Mouse (Mus musculus): ENCODE data around the gene Srm. TPM values are rescaled to one million over a fixed set of nuclear protein-coding genes. Genes with fewer than 3 reads are reported as not detected.
A peak's percentile ranks its signal among the peaks of the same experiment; 100 is the strongest.

Srm gene
- total and polyA plus RNA-seq, 3 experiments, result 136 to 640 (median 151) TPM

DNA sequence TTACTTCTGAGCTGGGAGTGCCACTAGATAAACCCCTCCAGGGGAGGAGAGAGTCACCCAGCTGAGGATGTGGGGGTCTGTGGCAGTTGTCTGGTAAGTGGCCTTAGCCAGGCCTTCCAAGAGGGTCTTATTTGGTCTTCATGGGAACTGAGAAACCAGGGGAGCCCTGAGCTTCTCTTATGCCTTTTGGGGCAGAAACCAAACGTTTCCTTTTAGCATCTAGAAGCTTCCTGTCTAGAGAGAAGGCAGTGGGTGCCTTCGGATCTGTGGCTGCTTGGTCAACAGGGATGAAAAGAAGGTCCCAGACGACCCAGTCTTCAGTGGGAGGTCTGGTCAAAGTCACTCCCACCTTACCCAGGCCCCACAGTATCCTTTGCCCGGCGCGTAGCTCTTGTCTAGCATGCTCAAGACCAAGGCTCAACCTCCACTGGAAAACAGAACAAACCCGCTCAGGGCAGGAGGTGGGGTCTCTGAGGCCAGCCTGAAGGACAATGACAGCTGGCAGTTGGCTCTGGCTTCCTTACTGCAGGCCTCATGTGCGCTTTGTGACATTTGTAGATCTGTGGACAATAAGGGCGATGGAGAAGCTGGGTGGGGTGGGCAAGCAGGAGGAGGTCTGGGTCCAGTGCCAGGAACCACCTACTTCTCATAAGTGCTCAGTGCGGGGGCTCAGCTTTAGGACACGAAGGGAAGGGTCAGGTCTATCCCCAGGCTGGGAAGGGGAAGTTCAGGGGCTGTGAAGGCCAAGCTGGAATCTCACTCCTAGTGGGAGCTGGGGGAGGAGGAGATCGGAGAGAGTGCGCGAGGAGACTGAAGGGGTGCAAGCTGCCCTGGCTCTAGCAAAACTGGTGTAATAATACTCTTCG is 52.2 kb downstream of the Srm start, which contains the start of gene Gm572:
TSS of gene Gm572 (plus strand) at position 27 of the 866 bp plus-strand sequence.
- dilution Hi-C loops (cut with MboI; ENCODE audit: extremely low pct_ligation_motif_present, extremely low pct_unique_long_range_greater_than_20kb, low sequenced_read_pairs) (no loop called here), in situ Hi-C loops (cut with MboI; ENCODE audit: low pct_ligation_motif_present, low pct_unique_long_range_greater_than_20kb, low sequenced_read_pairs) (no loop called here)
- no peak for DNase-seq (ENCODE audit: extremely low read depth)
- Histone ChIP-seq H3K79me2 (replicated peaks; ENCODE audit: control insufficient read depth, extremely low read depth, insufficient read depth, poor library complexity, severe bottlenecking) (no peaks in the 10 kb centered on the region), H3K4me3 (replicated peaks in 1 of 3; ENCODE audit: low read depth in 2 of 3, low read length in 2 of 3, poor library complexity in 1 of 3) (no peak within 1 kb of the TSS), H3K27ac (ENCODE audit: insufficient read depth, low read depth) (no peak within 1 kb of the TSS), H3K4me1 (ENCODE audit: control insufficient read depth in 1 of 2, insufficient read depth in 2 of 2) (peaks cover 2 to 11% of the 10 kb centered on the region in 2 experiments; a peak in 3 of 4 replicates), H3K9ac (ENCODE audit: insufficient read depth, low read depth) (no peak within 1 kb of the TSS), H3K9me3 (replicated peaks; ENCODE audit: low read length) (no peaks in the 10 kb centered on the region), H3K27me3 (replicated peaks) (peaks cover 4% of the 10 kb centered on the region), H3K36me3 (replicated peaks in 1 of 2; ENCODE audit: control insufficient read depth in 1 of 2, insufficient read depth in 1 of 2, low read length in 1 of 2) (no peaks in the 10 kb centered on the region), H3K4me2 (ENCODE audit: insufficient read depth, low read depth, poor library complexity, severe bottlenecking) (no peak within 1 kb of the TSS; the same call in 1 of the 2 replicates)
- TF ChIP-seq HCFC1 (IDR thresholded peaks at IDR 0.05; ENCODE audit: low read depth, low read length) (no peak), RCOR1 (conservative IDR thresholded peaks at IDR 0.05; ENCODE audit: low read depth, low read length) (no peak), UBTF (IDR thresholded peaks at IDR 0.05; ENCODE audit: low read depth, low read length) (no peak), EP300 (IDR thresholded peaks at IDR 0.05; ENCODE audit: low read length) (no peak), MEF2A (IDR thresholded peaks at IDR 0.05; ENCODE audit: borderline replicate concordance, low read depth, low read length) (no peak), SIN3A (IDR thresholded peaks at IDR 0.05; ENCODE audit: low read length) (no peak), CTCF (conservative IDR thresholded peaks at IDR 0.05 in 1 of 2, IDR thresholded peaks at IDR 0.05 in 1 of 2; ENCODE audit: low read depth in 2 of 2, low read length in 2 of 2) (no peak)

DNA sequence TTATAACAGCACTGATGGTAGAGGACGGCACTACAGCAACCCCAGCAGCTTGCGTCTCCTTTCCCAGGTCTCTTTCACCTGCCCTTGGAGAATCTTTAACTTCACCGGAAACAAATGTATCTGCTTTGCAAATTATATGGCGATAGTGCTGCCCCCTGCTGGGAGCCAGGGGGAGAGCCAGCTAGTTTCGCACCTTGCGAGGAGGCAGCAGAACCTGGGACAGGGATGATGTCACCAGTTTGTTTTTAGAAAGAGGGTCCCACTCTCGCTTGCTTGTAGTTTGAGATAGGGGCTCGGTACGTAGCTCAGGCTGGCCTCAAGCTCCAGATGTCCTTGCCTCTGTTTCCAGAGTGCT is 52.8 kb downstream of the Srm start:
- Histone ChIP-seq H3K9me3 (replicated peaks; ENCODE audit: low read length) (no peaks in the 10 kb centered on the region), H3K4me1 (ENCODE audit: control insufficient read depth in 1 of 2, insufficient read depth in 2 of 2) (peaks cover 2 to 11% of the 10 kb centered on the region in 2 experiments; a peak in 3 of 4 replicates), H3K27me3 (replicated peaks) (peaks cover 4% of the 10 kb centered on the region), H3K4me3 (replicated peaks in 1 of 3; ENCODE audit: low read depth in 2 of 3, low read length in 2 of 3, poor library complexity in 1 of 3) (no peak overlapping the region), H3K36me3 (replicated peaks in 1 of 2; ENCODE audit: control insufficient read depth in 1 of 2, insufficient read depth in 1 of 2, low read length in 1 of 2) (no peaks in the 10 kb centered on the region), H3K9ac (ENCODE audit: insufficient read depth, low read depth) (no peak overlapping the region), H3K4me2 (ENCODE audit: insufficient read depth, low read depth, poor library complexity, severe bottlenecking) (no peak overlapping the region; the same call in 1 of the 2 replicates), H3K27ac (ENCODE audit: insufficient read depth, low read depth) (no peak overlapping the region), H3K79me2 (replicated peaks; ENCODE audit: control insufficient read depth, extremely low read depth, insufficient read depth, poor library complexity, severe bottlenecking) (no peaks in the 10 kb centered on the region)
- in situ Hi-C loops (cut with MboI; ENCODE audit: low pct_ligation_motif_present, low pct_unique_long_range_greater_than_20kb, low sequenced_read_pairs) (no loop called here), dilution Hi-C loops (cut with MboI; ENCODE audit: extremely low pct_ligation_motif_present, extremely low pct_unique_long_range_greater_than_20kb, low sequenced_read_pairs) (no loop called here)
- peak; percentile 65 for DNase-seq (ENCODE audit: extremely low read depth)
- TF ChIP-seq IRF4 (IDR thresholded peaks at IDR 0.05; ENCODE audit: low read depth, low read length) (0 out of 2 replicates have a peak, but pooled peaks have one; percentile 17), ETS1 (conservative IDR thresholded peaks at IDR 0.05; ENCODE audit: low read depth, low read length) (no peak), JUN (IDR thresholded peaks at IDR 0.05; ENCODE audit: insufficient read depth, low read depth, low read length) (peak; percentile 18; the same call in 1 of the 2 replicates), RAD21 (IDR thresholded peaks at IDR 0.05; ENCODE audit: low read depth, low read length) (peak; percentile 20), SMC3 (IDR thresholded peaks at IDR 0.05; ENCODE audit: low read depth, low read length) (peak; percentile 46), CTCF (conservative IDR thresholded peaks at IDR 0.05 in 1 of 2, IDR thresholded peaks at IDR 0.05 in 1 of 2; ENCODE audit: low read depth in 2 of 2, low read length in 2 of 2) (peak; percentile 79 to 90), KAT2A (IDR thresholded peaks at IDR 0.05; ENCODE audit: insufficient replicate concordance, low read length) (no peak), ZKSCAN1 (IDR thresholded peaks at IDR 0.05; ENCODE audit: borderline replicate concordance, low read depth, low read length) (no peak)

Other genes with a start within 250 kb of the Srm start
- gene Ubiad1, start 146.7 kb upstream of the Srm start, total RNA-seq (2012; rRNA removed), result 20.9 and 24.6 TPM in 2 replicates
- gene Ubiad1, start 146.7 kb upstream of the Srm start, total RNA-seq (2014; rRNA removed), result 20.0 and 21.9 TPM in 2 replicates
- gene Ubiad1, start 146.7 kb upstream of the Srm start, polyA plus RNA-seq (2012; ENCODE audit: insufficient read length, low read depth), result 16.9 and 20.5 TPM in 2 replicates
- 24.3 and 25.5 TPM in 2 replicates for gene Mtor, start 142.9 kb upstream of the Srm start, total RNA-seq (2012; rRNA removed)
- 10.5 TPM in 2 replicates for gene Mtor, start 142.9 kb upstream of the Srm start, total RNA-seq (2014; rRNA removed)
- 23.8 and 28.6 TPM in 2 replicates for gene Mtor, start 142.9 kb upstream of the Srm start, polyA plus RNA-seq (2012; ENCODE audit: insufficient read length, low read depth)
- not detected in 2 replicates for gene Angptl7, start 91.0 kb upstream of the Srm start, total RNA-seq (2012; rRNA removed)
- not detected in 2 replicates for gene Angptl7, start 91.0 kb upstream of the Srm start, total RNA-seq (2014; rRNA removed)
- gene Angptl7, start 91.0 kb upstream of the Srm start, polyA plus RNA-seq (2012; ENCODE audit: insufficient read length, low read depth), result 0.14 TPM in 1 of 2 replicates, not detected in the other
- gene Exosc10, start 33.1 kb upstream of the Srm start, total RNA-seq (2012; rRNA removed), result 61.8 and 75.4 TPM in 2 replicates
- gene Exosc10, start 33.1 kb upstream of the Srm start, total RNA-seq (2014; rRNA removed), result 36.7 and 40.1 TPM in 2 replicates
- gene Exosc10, start 33.1 kb upstream of the Srm start, polyA plus RNA-seq (2012; ENCODE audit: insufficient read length, low read depth), result 90.7 and 108 TPM in 2 replicates
- gene Masp2, start 11.1 kb downstream of the Srm start, total RNA-seq (2012; rRNA removed), result 0.85 and 1.3 TPM in 2 replicates
- gene Masp2, start 11.1 kb downstream of the Srm start, total RNA-seq (2014; rRNA removed), result 0.11 TPM in 1 of 2 replicates, not detected in the other
- 0.21 TPM in 1 of 2 replicates, not detected in the other for gene Masp2, start 11.1 kb downstream of the Srm start, polyA plus RNA-seq (2012; ENCODE audit: insufficient read length, low read depth)
- 176 and 238 TPM in 2 replicates for gene Tardbp, start 35.5 kb downstream of the Srm start, total RNA-seq (2012; rRNA removed)
- gene Tardbp, start 35.5 kb downstream of the Srm start, total RNA-seq (2014; rRNA removed), result 341 and 403 TPM in 2 replicates
- 617 and 618 TPM in 2 replicates for gene Tardbp, start 35.5 kb downstream of the Srm start, polyA plus RNA-seq (2012; ENCODE audit: insufficient read length, low read depth)
- gene Gm572, start 51.8 kb downstream of the Srm start, total RNA-seq (2012; rRNA removed), result not detected in 2 replicates
- gene Gm572, start 51.8 kb downstream of the Srm start, total RNA-seq (2014; rRNA removed), result not detected in 2 replicates
- gene Gm572, start 51.8 kb downstream of the Srm start, polyA plus RNA-seq (2012; ENCODE audit: insufficient read length, low read depth), result not detected in 2 replicates
- gene Casz1, start 212.9 kb downstream of the Srm start, total RNA-seq (2012; rRNA removed), result 0.13 and 0.17 TPM in 2 replicates
- 0.12 and 0.23 TPM in 2 replicates for gene Casz1, start 212.9 kb downstream of the Srm start, total RNA-seq (2014; rRNA removed)
- gene Casz1, start 212.9 kb downstream of the Srm start, polyA plus RNA-seq (2012; ENCODE audit: insufficient read length, low read depth), result 0.36 and 0.37 TPM in 2 replicates

Measured in CH12.LX (cell line).